Mouse (Mus musculus) G1E-ER4 (cell line): ENCODE data around the gene Hes1. TPM values are rescaled to one million over a fixed set of nuclear protein-coding genes. Genes with fewer than 3 reads are reported as not detected.

Source experiments
- GATA1 ChIP-seq: IDR thresholded peaks from one replicate; pipeline ENCODE4 v1.8.0; 2012; ENCODE audit warnings: low read length, inconsistent platforms
- polyA plus RNA-seq: library from polyadenylated mRNA; stranded (reverse); fragments of >175 nt; gene quantifications from 2 replicates; pipeline ENCODE4 v1.2.3, GENCODE M21; 2012

Gene Hes1
- polyA plus RNA-seq, 1 experiment: 125 TPM

GRCm38 (mm10) chr16:30042859-30043258 lies 21.3 kb upstream of the Hes1 start:
- no peak for TF ChIP-seq GATA1

GRCm38 (mm10) chr16:30045615-30046014 lies 18.6 kb upstream of the Hes1 start:
- TF ChIP-seq GATA1: no peak

- TF ChIP-seq GATA1: no peak
Observed at GRCm38 (mm10) chr16:30047010-30047409, 17.2 kb upstream of the Hes1 start.

- TF ChIP-seq GATA1: no peak
Observed at GRCm38 (mm10) chr16:30047421-30047831, 16.8 kb upstream of the Hes1 start.

GRCm38 (mm10) chr16:30050767-30051490 lies 13.3 kb upstream of the Hes1 start:
- TF ChIP-seq GATA1: no peak

GRCm38 (mm10) chr16:30052271-30052670 lies 11.9 kb upstream of the Hes1 start:
- TF ChIP-seq GATA1: no peak

GRCm38 (mm10) chr16:30052839-30053511 lies 11.2 kb upstream of the Hes1 start:
- no peak for TF ChIP-seq GATA1

- no peak for TF ChIP-seq GATA1
Observed at GRCm38 (mm10) chr16:30054541-30054940, 9.6 kb upstream of the Hes1 start.

- no peak for TF ChIP-seq GATA1
Observed at GRCm38 (mm10) chr16:30055361-30055889, 8.8 kb upstream of the Hes1 start.

GRCm38 (mm10) chr16:30055927-30056326 lies 8.3 kb upstream of the Hes1 start:
- TF ChIP-seq GATA1: no peak

GRCm38 (mm10) chr16:30056906-30057305 lies 7.3 kb upstream of the Hes1 start:
- no peak for TF ChIP-seq GATA1

- TF ChIP-seq GATA1: no peak
Observed at GRCm38 (mm10) chr16:30058974-30059717, 5.0 kb upstream of the Hes1 start.

- TF ChIP-seq GATA1: no peak
Observed at GRCm38 (mm10) chr16:30060412-30060811, 3.8 kb upstream of the Hes1 start.

GRCm38 (mm10) chr16:30062242-30063030 lies 1.7 kb upstream of the Hes1 start:
- no peak for TF ChIP-seq GATA1

GRCm38 (mm10) chr16:30063121-30063881 lies 883 bp upstream of the Hes1 start:
- no peak for TF ChIP-seq GATA1

- TF ChIP-seq GATA1: no peak
Observed at GRCm38 (mm10) chr16:30064613-30065012, 429 bp downstream of the Hes1 start.
